12 mouse cellular contexts compared by ENCODE assay signal in genomic region chr1:156654735-156655530, GRCm38 (mm10). TPM values are rescaled to one million over a fixed set of nuclear protein-coding genes. Genes with fewer than 3 reads are reported as not detected.
DNase-seq lines count a peak whose midpoint lies in the region; ATAC-seq lines count a peak whose summit lies in the region.
"Had no signal": no experiment of that assay in that cellular context is flagged by ENCODE, and none has a peak within 500 bp of the region (broad histone marks: within the 10 kb centered on the region; RNA-seq: fewer than 3 reads in every experiment).

No protein-coding gene starts in this region.

- 78% methylated on average over 13 of the region's 13 CpGs for WGBS in forebrain, embryonic 11.5 days
- WGBS in forebrain, embryonic 13.5 days: 82% methylated on average over 13 of the region's 13 CpGs
- WGBS in kidney, embryonic 16.5 days: 45% methylated on average over 13 of the region's 13 CpGs
- 47% methylated on average over 13 of the region's 13 CpGs for WGBS in embryonic facial prominence, embryonic 12.5 days

- no peak overlapping the region for H3K27ac ChIP-seq in forebrain, embryonic 11.5 days (ENCODE audit: low read depth, low read length)
- H3K27ac ChIP-seq in forebrain, embryonic 13.5 days: no peak overlapping the region
- peak overlapping the region; percentile 59 for H3K27ac ChIP-seq in kidney, embryonic 16.5 days (ENCODE audit: low read length)
- peak overlapping the region; percentile 50; the same call in 1 of the 2 replicates for H3K27ac ChIP-seq in embryonic facial prominence, embryonic 12.5 days
- H3K27ac ChIP-seq: hindbrain, embryonic 12.5 days; neural tube, embryonic 12.5 days had no signal

- no peaks in the 10 kb centered on the region for H3K9me3 ChIP-seq in forebrain, embryonic 11.5 days (ENCODE audit: control insufficient read depth, low read length)
- H3K9me3 ChIP-seq in forebrain, embryonic 13.5 days (replicated peaks): no peaks in the 10 kb centered on the region
- no peaks in the 10 kb centered on the region for H3K9me3 ChIP-seq in kidney, embryonic 16.5 days (ENCODE audit: low read length)
- H3K9me3 ChIP-seq in embryonic facial prominence, embryonic 12.5 days: no peaks in the 10 kb centered on the region
- H3K9me3 ChIP-seq: hindbrain, embryonic 12.5 days; neural tube, embryonic 12.5 days had no signal

- no peak overlapping the region for H3K9ac ChIP-seq in forebrain, embryonic 11.5 days (ENCODE audit: low read length)
- H3K9ac ChIP-seq in forebrain, embryonic 13.5 days: no peak overlapping the region
- no peak overlapping the region for H3K9ac ChIP-seq in kidney, embryonic 16.5 days (replicated peaks; ENCODE audit: low read length)
- H3K9ac ChIP-seq in embryonic facial prominence, embryonic 12.5 days: no peak overlapping the region
- H3K9ac ChIP-seq: forebrain, postnatal 0 days; hindbrain, embryonic 12.5 days; neural tube, embryonic 12.5 days had no signal

- H3K27me3 ChIP-seq in forebrain, embryonic 11.5 days (ENCODE audit: control insufficient read depth, insufficient read depth, low read length): no peaks in the 10 kb centered on the region
- H3K27me3 ChIP-seq in forebrain, embryonic 13.5 days: no peaks in the 10 kb centered on the region
- H3K27me3 ChIP-seq in kidney, embryonic 16.5 days (ENCODE audit: insufficient read depth, low read length): no peaks in the 10 kb centered on the region
- H3K27me3 ChIP-seq in embryonic facial prominence, embryonic 12.5 days: no peaks in the 10 kb centered on the region
- H3K27me3 ChIP-seq: hindbrain, embryonic 12.5 days; neural tube, embryonic 12.5 days had no signal

- H3K36me3 ChIP-seq in forebrain, embryonic 11.5 days (ENCODE audit: control insufficient read depth, insufficient read depth, low read length): no peaks in the 10 kb centered on the region
- 0 out of 2 replicates have a peak, but pooled peaks cover 5% of the 10 kb centered on the region for H3K36me3 ChIP-seq in forebrain, embryonic 13.5 days (ENCODE audit: poor library complexity, severe bottlenecking)
- peaks cover 3% of the 10 kb centered on the region; the same call in 1 of the 2 replicates for H3K36me3 ChIP-seq in kidney, embryonic 16.5 days (ENCODE audit: insufficient read depth, low read length)
- no peaks in the 10 kb centered on the region for H3K36me3 ChIP-seq in embryonic facial prominence, embryonic 12.5 days
- H3K36me3 ChIP-seq: neural tube, embryonic 12.5 days had no signal

- H3K4me2 ChIP-seq in forebrain, embryonic 11.5 days (ENCODE audit: low read depth, low read length, severe bottlenecking): no peak overlapping the region
- H3K4me2 ChIP-seq in forebrain, embryonic 13.5 days: no peak overlapping the region
- H3K4me2 ChIP-seq in kidney, embryonic 16.5 days (replicated peaks; ENCODE audit: low read depth, low read length): no peak overlapping the region
- H3K4me2 ChIP-seq in embryonic facial prominence, embryonic 12.5 days (replicated peaks): no peak overlapping the region
- H3K4me2 ChIP-seq: hindbrain, embryonic 12.5 days; neural tube, embryonic 12.5 days had no signal

- H3K4me3 ChIP-seq in forebrain, embryonic 11.5 days (ENCODE audit: low read depth, low read length): no peak overlapping the region
- H3K4me3 ChIP-seq in forebrain, embryonic 13.5 days: no peak overlapping the region
- H3K4me3 ChIP-seq in kidney, embryonic 16.5 days (ENCODE audit: low read length): no peak overlapping the region
- no peak overlapping the region for H3K4me3 ChIP-seq in embryonic facial prominence, embryonic 12.5 days
- H3K4me3 ChIP-seq: hindbrain, embryonic 12.5 days; neural tube, embryonic 12.5 days had no signal

- peak; percentile 40 for DNase-seq in forebrain, embryonic 11.5 days (ENCODE audit: low spot score)
- DNase-seq in kidney, adult 8-10 months: no peak
- peak; percentile 57 for DNase-seq in lung, postnatal 25 days (ENCODE audit: low spot score)
- no peak for DNase-seq in neural tube, embryonic 10.5 days (ENCODE audit: extremely low spot score, low spot score)
- no peak for DNase-seq in adrenal gland, postnatal 14 days
- DNase-seq: cerebellum, postnatal 36 days; forebrain, postnatal 0 days had no signal

- H3K4me1 ChIP-seq in forebrain, embryonic 11.5 days (replicated peaks; ENCODE audit: control insufficient read depth, insufficient read depth, low read length): no peaks in the 10 kb centered on the region
- H3K4me1 ChIP-seq in forebrain, embryonic 13.5 days: 0 out of 2 replicates have a peak, but pooled peaks cover 2% of the 10 kb centered on the region
- 0 out of 2 replicates have a peak, but pooled peaks cover 7% of the 10 kb centered on the region for H3K4me1 ChIP-seq in kidney, embryonic 16.5 days (ENCODE audit: insufficient read depth, low read length)
- H3K4me1 ChIP-seq in embryonic facial prominence, embryonic 12.5 days: 0 out of 2 replicates have a peak, but pooled peaks cover 8% of the 10 kb centered on the region
- H3K4me1 ChIP-seq: hindbrain, embryonic 12.5 days; neural tube, embryonic 12.5 days had no signal

- ATAC-seq in forebrain, embryonic 11.5 days (replicated peaks; ENCODE audit: low FRiP score): no peak
- ATAC-seq in forebrain, embryonic 13.5 days: no peak
- ATAC-seq in kidney, embryonic 16.5 days (ENCODE audit: low FRiP score, low TSS enrichment): no peak
- no peak for ATAC-seq in embryonic facial prominence, embryonic 12.5 days (ENCODE audit: insufficient number of reproducible peaks, insufficient read depth, low FRiP score, low TSS enrichment)
- ATAC-seq: forebrain, postnatal 0 days had no signal

RNA-seq across cellular contexts. Expression of gene Tor3a, which starts 19.2 kb away (rescaled TPM):
- 5.2 and 7.8 TPM in 2 replicates for polyA plus RNA-seq in forebrain, embryonic 11.5 days (2014; fragmentation: Nextera tagmentation; extraction: Ambion mirVana)
- polyA plus RNA-seq in forebrain, embryonic 13.5 days (2015; fragmentation: Nextera tagmentation; extraction: Ambion mirVana): 3.7 and 6.4 TPM in 2 replicates
- 19.5 and 19.6 TPM in 2 replicates for polyA plus RNA-seq in kidney, embryonic 16.5 days (2015; fragmentation: Nextera tagmentation; extraction: Ambion mirVana)
- polyA plus RNA-seq in embryonic facial prominence, embryonic 12.5 days (2016; fragmentation: Nextera tagmentation; extraction: Ambion mirVana): 4.2 and 5.2 TPM in 2 replicates
- total RNA-seq in adrenal gland, postnatal 14 days (2021): 10.6 and 13.8 TPM in 2 replicates

Comparison
In these comparisons a context has a peak if more than half of its experiments do, and no peak if none do; other contexts are left out.
1. DNase-seq: peak in forebrain, embryonic 11.5 days (single experiment) and lung, postnatal 25 days (single experiment); none in kidney, adult 8-10 months (0 of 2), neural tube, embryonic 10.5 days (single experiment) and adrenal gland, postnatal 14 days (single experiment).
2. H3K27ac ChIP-seq: peak in kidney, embryonic 16.5 days (single experiment) and embryonic facial prominence, embryonic 12.5 days (single experiment); none in forebrain, embryonic 11.5 days (single experiment) and forebrain, embryonic 13.5 days (single experiment).